Mouse (Mus musculus): ENCODE measurements around the gene Pax6.
A peak's percentile ranks its signal among the peaks of the same experiment; 100 is the strongest.

Pax6 gene

GRCm38 (mm10) chr2:105671798-105672595 is 3.3 kb downstream of the Pax6 start:
- no peak for DNase-seq (ENCODE audit: low spot score in 2 of 2)

- no peak for DNase-seq (ENCODE audit: low spot score in 2 of 2)
These were observed 3.9 kb downstream of the Pax6 start for GRCm38 (mm10) chr2:105672596-105672960.

- no peak for DNase-seq (ENCODE audit: low spot score in 2 of 2)
These were observed 4.4 kb downstream of the Pax6 start for GRCm38 (mm10) chr2:105673054-105673453.

GRCm38 (mm10) chr2:105673631-105674060 is 4.9 kb downstream of the Pax6 start:
- DNase-seq (ENCODE audit: low spot score in 2 of 2): no peak

GRCm38 (mm10) chr2:105674061-105674874 is 5.6 kb downstream of the Pax6 start:
- DNase-seq (ENCODE audit: low spot score in 2 of 2): no peak

- DNase-seq (ENCODE audit: low spot score in 2 of 2): peak; percentile 84 to 86
These were observed 6.4 kb downstream of the Pax6 start for GRCm38 (mm10) chr2:105674875-105675729.

- no peak for DNase-seq (ENCODE audit: low spot score in 2 of 2)
These were observed 7.0 kb downstream of the Pax6 start for GRCm38 (mm10) chr2:105675730-105676079.

- no peak for DNase-seq (ENCODE audit: low spot score in 2 of 2)
These were observed 7.6 kb downstream of the Pax6 start for GRCm38 (mm10) chr2:105676080-105676908.

- no peak for DNase-seq (ENCODE audit: low spot score in 2 of 2)
These were observed 8.3 kb downstream of the Pax6 start for GRCm38 (mm10) chr2:105676909-105677433.

GRCm38 (mm10) chr2:105677434-105678105 is 8.9 kb downstream of the Pax6 start:
- DNase-seq (ENCODE audit: low spot score in 2 of 2): no peak

- no peak for DNase-seq (ENCODE audit: low spot score in 2 of 2)
These were observed 9.6 kb downstream of the Pax6 start for GRCm38 (mm10) chr2:105678306-105678705.

GRCm38 (mm10) chr2:105678880-105679321 is 10.2 kb downstream of the Pax6 start:
- no peak for DNase-seq (ENCODE audit: low spot score in 2 of 2)

GRCm38 (mm10) chr2:105679331-105679730 is 10.6 kb downstream of the Pax6 start:
- no peak for DNase-seq (ENCODE audit: low spot score in 2 of 2)

GRCm38 (mm10) chr2:105680146-105680998 is 11.7 kb downstream of the Pax6 start:
- DNase-seq (ENCODE audit: low spot score in 2 of 2): no peak

GRCm38 (mm10) chr2:105680999-105681710 is 12.5 kb downstream of the Pax6 start:
- DNase-seq (ENCODE audit: low spot score in 2 of 2): no peak

GRCm38 (mm10) chr2:105682011-105682501 is 13.4 kb downstream of the Pax6 start:
- DNase-seq (ENCODE audit: low spot score in 2 of 2): no peak

GRCm38 (mm10) chr2:105682634-105683351 is 14.1 kb downstream of the Pax6 start:
- DNase-seq (ENCODE audit: low spot score in 2 of 2): no peak
